Mouse (Mus musculus) adrenal gland, adult 18-20 months (tissue): ENCODE results near the gene Amy2a1. TPM values are rescaled to one million over a fixed set of nuclear protein-coding genes. Genes with fewer than 3 reads are reported as not detected.
"Not testable (repeated sequence)": the region's sequence is repeated elsewhere in the genome, so short reads cannot be mapped to it uniquely, and the experiment has no call there.

ENCODE experiments used
- DNase-seq, 2 experiments: peaks; one replicate each; pipeline ENCODE4 v3.0.0; 2021 to 2022; ENCODE audit warnings: low spot score in 2 of 2
- long read RNA-seq, 2 experiments: library from polyadenylated mRNA; stranded (forward); transcript quantifications; one replicate each; pipeline ENCODE4 v2.0.0; 2021
- total RNA-seq, 2 experiments: library from RNA; stranded (reverse); gene quantifications; 1 replicate in 1 of 2; 2 replicates in 1 of 2; pipeline ENCODE4 v1.2.3; 2021

The Amy2a1 gene
- total RNA-seq, result not detected
- long read RNA-seq, experiment 1, result 0 reads
- long read RNA-seq, experiment 2, result 0 reads

- not testable (repeated sequence) for DNase-seq
Observed at GRCm38 (mm10) chr3:113532328-113532727, at the start of gene Amy2a1. Amy2a1 (minus strand) TSS chr3:113532428.

DNA sequence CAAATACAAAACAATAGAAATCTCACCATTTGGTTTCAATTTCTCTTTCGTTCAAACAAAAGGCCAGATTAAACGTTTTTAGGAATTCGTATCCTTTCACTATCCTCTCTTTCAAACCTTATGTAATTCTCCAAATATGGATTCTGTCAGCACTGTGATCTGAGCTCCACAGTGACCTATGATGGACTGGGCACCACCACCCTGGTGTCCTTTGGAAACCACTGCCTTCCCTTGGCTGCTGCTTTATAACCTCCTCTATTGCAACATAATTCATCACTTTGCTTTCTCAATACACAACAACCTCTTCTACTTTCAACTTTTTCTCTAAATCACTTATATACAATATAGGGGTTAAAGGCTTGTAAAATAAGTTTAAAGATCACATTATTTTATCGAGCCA lies 42.4 kb upstream of the Amy2a1 start:
- no peak for DNase-seq

DNA sequence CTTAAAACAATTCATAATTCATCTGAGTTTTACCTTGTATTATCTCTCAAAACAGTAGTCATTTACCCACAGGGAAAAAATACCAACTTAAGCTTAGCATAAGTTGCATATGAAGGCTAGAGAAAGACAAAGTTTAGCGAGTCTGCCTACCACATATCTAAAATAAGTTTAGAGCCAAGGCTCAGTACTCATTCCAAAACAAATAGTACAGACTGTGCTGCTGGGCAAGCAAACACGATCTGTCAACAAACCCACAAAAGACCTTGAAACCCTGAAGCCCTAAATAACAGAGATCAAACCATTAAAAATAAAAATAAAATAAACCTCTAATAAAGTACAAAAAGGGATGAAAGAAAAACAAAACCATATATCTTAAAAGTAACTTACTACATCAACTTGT lies 41.9 kb upstream of the Amy2a1 start:
- DNase-seq, result no peak

DNA sequence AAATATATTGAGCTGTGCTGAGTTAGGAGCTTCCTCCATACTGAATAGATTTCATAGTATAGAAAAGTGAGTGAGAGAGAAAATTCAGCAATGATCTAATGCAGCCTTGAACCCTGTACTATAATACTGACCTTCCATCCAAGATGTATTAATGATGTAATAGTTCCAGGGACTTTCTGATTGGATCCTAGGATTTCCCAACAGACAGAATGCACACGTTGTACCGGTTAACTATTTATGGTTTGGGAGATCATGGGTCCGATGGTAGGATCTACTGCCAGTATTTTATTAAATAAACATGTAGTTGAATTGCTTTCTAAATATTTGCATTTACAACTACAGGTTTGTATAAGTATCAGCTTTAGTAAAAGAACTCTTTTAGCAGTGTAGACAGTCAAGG lies 39.9 kb upstream of the Amy2a1 start:
- no peak for DNase-seq

DNA sequence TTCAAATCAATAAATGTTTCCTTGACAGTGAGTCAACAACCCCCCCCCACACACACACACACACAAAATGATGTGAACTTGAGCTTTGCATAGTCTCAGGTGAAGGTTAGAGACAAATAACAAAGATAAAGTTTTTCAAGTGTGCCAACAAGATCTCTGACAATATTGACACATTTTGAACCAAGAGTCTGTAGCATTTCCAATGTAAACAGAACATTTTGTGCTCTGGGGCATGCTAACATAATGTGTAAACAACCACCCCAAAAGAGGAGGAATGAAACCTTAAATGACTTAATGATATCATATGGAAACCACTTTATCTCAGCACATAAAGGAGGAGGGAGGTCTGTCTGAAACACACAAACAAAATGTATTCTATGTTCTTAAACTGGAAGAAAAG lies 7.5 kb upstream of the Amy2a1 start:
- no peak for DNase-seq

Other genes with a start within 250 kb of the Amy2a1 start
- gene Amy2a4, start 241.0 kb downstream of the Amy2a1 start, total RNA-seq, result not detected
- not detected for gene Amy2a3, start 208.4 kb downstream of the Amy2a1 start, total RNA-seq
- not detected for gene Amy2a2, start 175.8 kb downstream of the Amy2a1 start, total RNA-seq
- 10 to 100 TPM; 54.4 to 71.4 TPM for gene Amy1, start 74.3 kb upstream of the Amy2a1 start, total RNA-seq
- 10 to 100 TPM; 20.7 to 24.7 TPM for gene Rnpc3, start 97.7 kb upstream of the Amy2a1 start, total RNA-seq